Mouse (Mus musculus) frontal cortex, adult 2 months (tissue): ENCODE results near the gene Elf3. TPM values are rescaled to one million over a fixed set of nuclear protein-coding genes. Genes with fewer than 3 reads are reported as not detected.

Experiments
- polyA plus RNA-seq: library from polyadenylated mRNA; depleted of rRNA; stranded (reverse); fragments of >200 nt; gene quantifications from 2 replicates; pipeline ENCODE4 v1.2.3, GENCODE M21; 2012; rRNA removed

Gene Elf3
- polyA plus RNA-seq, 1 experiment: 0.10 TPM

Other genes with a start within 250 kb of the Elf3 start
- 19.1 and 21.3 TPM in 2 replicates for gene Lgr6, start 153.3 kb downstream of the Elf3 start, polyA plus RNA-seq
- 0.19 and 0.20 TPM in 2 replicates for gene Ptpn7, start 125.9 kb downstream of the Elf3 start, polyA plus RNA-seq
- 337 and 341 TPM in 2 replicates for gene Arl8a, start 111.7 kb downstream of the Elf3 start, polyA plus RNA-seq
- gene Gpr37l1, start 90.9 kb downstream of the Elf3 start, polyA plus RNA-seq: 265 and 291 TPM in 2 replicates
- 56.6 and 64.8 TPM in 2 replicates for gene Rnpep, start 25.5 kb upstream of the Elf3 start, polyA plus RNA-seq
- gene Timm17a, start 55.2 kb upstream of the Elf3 start, polyA plus RNA-seq: 73.1 and 76.2 TPM in 2 replicates
- 0.44 and 1.1 TPM in 2 replicates for gene Lmod1, start 66.2 kb upstream of the Elf3 start, polyA plus RNA-seq
- 174 and 198 TPM in 2 replicates for gene Shisa4, start 116.7 kb upstream of the Elf3 start, polyA plus RNA-seq
- gene Ipo9, start 171.9 kb upstream of the Elf3 start, polyA plus RNA-seq: 137 and 174 TPM in 2 replicates